Mouse (Mus musculus) heart, embryonic 15.5 days (tissue): ENCODE results near the gene Timm13. TPM values are rescaled to one million over a fixed set of nuclear protein-coding genes. Genes with fewer than 3 reads are reported as not detected.
A peak's percentile ranks its signal among the peaks of the same experiment; 100 is the strongest.

Experiments used
- ATAC-seq: fragments of 200-750 bp; cut with Nextera tagmentation; replicated peaks from 2 replicates; pipeline ENCODE4 v1.8.0; 2017; ENCODE audit warnings: low read depth, moderate TSS enrichment; ENCODE audit not compliant: insufficient number of reproducible peaks, insufficient read depth, low FRiP score
- H3K27ac ChIP-seq: fragments of 300-500 bp; sonication (generic); 2 replicates; pipeline ENCODE4 v1.5.1; 2015; ENCODE audit warnings: mild to moderate bottlenecking, inconsistent platforms
- H3K27me3 ChIP-seq: fragments of 300-500 bp; sonication (generic); 2 replicates; pipeline ENCODE4 v1.6.1; 2015; ENCODE audit warnings: inconsistent platforms
- H3K36me3 ChIP-seq: fragments of 300-500 bp; sonication (generic); 2 replicates; pipeline ENCODE4 v1.6.1; 2015; ENCODE audit warnings: mild to moderate bottlenecking, inconsistent platforms
- H3K4me1 ChIP-seq: fragments of 300-500 bp; sonication (generic); replicated peaks from 2 replicates; pipeline ENCODE4 v1.6.1; 2015; ENCODE audit warnings: inconsistent platforms
- H3K4me2 ChIP-seq: fragments of 300-500 bp; sonication (generic); 2 replicates; pipeline ENCODE4 v1.6.1; 2015; ENCODE audit warnings: inconsistent platforms, mild to moderate bottlenecking, moderate library complexity
- H3K4me3 ChIP-seq: fragments of 300-500 bp; sonication (generic); 2 replicates; pipeline ENCODE4 v1.5.1; 2015; ENCODE audit warnings: mild to moderate bottlenecking, inconsistent platforms
- H3K9ac ChIP-seq: fragments of 300-500 bp; sonication (generic); 2 replicates; pipeline ENCODE4 v1.6.1; 2015; ENCODE audit warnings: mild to moderate bottlenecking, inconsistent platforms
- H3K9me3 ChIP-seq: fragments of 300-500 bp; sonication (generic); replicated peaks from 2 replicates; pipeline ENCODE4 v1.6.1; 2016; ENCODE audit warnings: inconsistent platforms
- WGBS: fragments of 180-500 bp; shearing (Covaris S2); methylation state at CpG from one replicate; pipeline ENCODE4 v1.1.7; 2015; ENCODE audit warnings: mixed read lengths; 5-methylcytosine and 5-hydroxymethylcytosine counted together
- polyA plus RNA-seq: library from polyadenylated mRNA; unstranded; fragments of >200 nt; fragmentation: Nextera tagmentation; extraction: Ambion mirVana; gene quantifications from 2 replicates; pipeline ENCODE4 v1.2.1, GENCODE M21; 2015

Gene Timm13
- polyA plus RNA-seq, 1 experiment from 2014 or later, result 299 TPM

- Histone ChIP-seq H3K36me3 (peaks cover 37% of the 10 kb centered on the region), H3K9ac (peak overlapping the region; percentile 38; the same call in 1 of the 2 replicates), H3K27ac (peak overlapping the region; percentile 65), H3K4me3 (peak overlapping the region; percentile 98), H3K4me2 (peak overlapping the region; percentile 96), H3K4me1 (peaks cover 31% of the 10 kb centered on the region), H3K27me3 (0 out of 2 replicates have a peak, but pooled peaks cover 5% of the 10 kb centered on the region), H3K9me3 (no peaks in the 10 kb centered on the region)
- 87% methylated on average over 19 of the region's 19 CpGs for WGBS
- ATAC-seq, result no peak
Observed at GRCm38 (mm10) chr10:80901409-80902272, 872 bp upstream of the Timm13 start.

- Histone ChIP-seq H3K27me3 (0 out of 2 replicates have a peak, but pooled peaks cover 5% of the 10 kb centered on the region), H3K9ac (peak overlapping the region; percentile 95), H3K4me1 (peaks cover 31% of the 10 kb centered on the region), H3K4me2 (peak overlapping the region; percentile 96), H3K4me3 (peak overlapping the region; percentile 98), H3K27ac (peak overlapping the region; percentile 89; the same call in 1 of the 2 replicates), H3K9me3 (no peaks in the 10 kb centered on the region), H3K36me3 (peaks cover 24% of the 10 kb centered on the region)
- no peak for ATAC-seq
- WGBS, result 15% methylated on average over 25 of the region's 25 CpGs
Observed at GRCm38 (mm10) chr10:80899591-80900317, 1.0 kb downstream of the Timm13 start.

GRCm38 (mm10) chr10:80899074-80899473, 1.7 kb downstream of the Timm13 start:
- Histone ChIP-seq H3K4me3 (no peak overlapping the region), H3K9me3 (no peaks in the 10 kb centered on the region), H3K27ac (no peak overlapping the region), H3K4me2 (no peak overlapping the region), H3K27me3 (0 out of 2 replicates have a peak, but pooled peaks cover 5% of the 10 kb centered on the region), H3K4me1 (peaks cover 28% of the 10 kb centered on the region), H3K36me3 (peaks cover 20% of the 10 kb centered on the region), H3K9ac (no peak overlapping the region)
- WGBS, result 87% methylated on average over 8 of the region's 8 CpGs
- ATAC-seq, result no peak

DNA sequence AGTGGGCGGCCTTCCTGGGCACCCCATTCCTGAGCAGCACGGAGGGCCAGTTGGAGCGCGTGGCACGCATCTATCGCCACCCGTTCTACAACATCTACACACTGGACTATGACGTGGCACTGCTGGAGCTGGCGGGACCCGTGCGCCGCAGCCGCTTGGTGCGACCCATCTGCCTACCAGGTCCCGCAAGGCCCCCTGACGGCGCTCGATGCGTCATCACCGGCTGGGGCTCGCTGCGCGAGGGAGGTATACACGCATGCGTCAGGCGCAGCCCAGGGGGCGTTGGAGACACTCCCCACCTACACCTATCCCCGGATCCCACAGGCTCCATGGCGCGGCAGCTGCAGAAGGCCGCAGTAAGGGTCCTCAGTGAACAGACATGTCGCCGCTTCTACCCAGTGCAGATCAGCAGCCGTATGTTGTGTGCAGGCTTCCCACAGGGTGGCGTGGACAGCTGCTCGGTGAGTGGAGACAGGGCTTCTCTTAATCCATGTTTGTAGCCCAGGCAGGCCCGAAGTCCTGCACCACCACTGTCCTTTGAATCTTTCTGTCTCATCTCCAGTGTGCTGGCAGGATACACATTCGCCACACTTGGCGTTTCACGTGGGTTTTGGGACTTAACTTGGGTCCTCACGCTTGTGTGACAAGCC, 2.8 kb downstream of the Timm13 start:
- H3K27ac ChIP-seq, result no peak overlapping the region
- WGBS, result 29% methylated on average over 41 of the region's 41 CpGs
- H3K9ac ChIP-seq, result peak overlapping the region; percentile 29
- no peak for ATAC-seq
- 0 out of 2 replicates have a peak, but pooled peaks cover 5% of the 10 kb centered on the region for H3K27me3 ChIP-seq
- peaks cover 26% of the 10 kb centered on the region for H3K4me1 ChIP-seq
- H3K4me2 ChIP-seq, result peak overlapping the region; percentile 45
- H3K36me3 ChIP-seq, result peaks cover 12% of the 10 kb centered on the region
- H3K4me3 ChIP-seq, result peak overlapping the region; percentile 13; the same call in 1 of the 2 replicates
- no peaks in the 10 kb centered on the region for H3K9me3 ChIP-seq

DNA sequence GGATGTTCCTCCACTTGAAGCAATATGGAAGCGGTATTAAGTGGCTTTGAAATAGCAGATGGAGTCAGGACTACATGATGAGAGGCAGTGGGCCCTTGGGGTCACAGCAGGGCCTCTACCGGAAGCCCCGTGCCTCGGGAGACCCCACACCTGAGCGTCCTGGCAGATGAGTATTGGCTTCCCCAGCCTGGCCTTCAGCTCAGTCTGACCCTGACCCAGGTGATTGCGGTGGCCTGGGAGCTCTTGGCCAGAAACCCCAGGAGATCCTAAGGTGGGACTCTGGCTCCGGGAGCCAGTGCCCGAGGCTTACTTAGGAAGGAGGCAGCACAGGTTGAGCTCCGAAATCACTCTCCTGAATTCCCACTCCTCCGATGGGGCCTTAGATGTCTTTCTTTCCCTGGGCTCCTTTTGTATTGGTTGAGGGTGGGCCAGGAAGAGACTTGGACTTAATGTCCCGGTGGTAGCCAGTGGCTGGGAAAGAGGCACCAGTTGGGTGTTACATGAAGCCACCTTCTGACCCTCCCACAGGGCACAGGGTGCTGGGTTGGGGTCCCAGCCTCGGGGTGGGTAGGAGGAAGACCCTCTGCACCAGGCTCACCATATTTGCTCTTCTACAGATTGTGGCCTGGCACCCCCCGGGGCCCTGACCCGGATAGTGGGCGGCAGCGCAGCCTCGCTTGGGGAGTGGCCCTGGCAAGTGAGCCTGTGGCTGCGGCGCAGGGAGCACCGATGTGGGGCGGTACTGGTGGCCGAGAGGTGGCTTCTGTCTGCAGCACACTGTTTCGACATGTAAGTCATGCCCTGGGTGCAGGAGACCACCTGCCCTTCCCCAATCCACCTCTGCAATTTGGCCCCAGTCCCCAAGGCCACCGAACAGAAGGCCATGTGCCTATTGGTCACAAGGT, 3.9 kb downstream of the Timm13 start:
- H3K36me3 ChIP-seq, result peaks cover under 1% of the 10 kb centered on the region; the same call in 1 of the 2 replicates
- no peak overlapping the region for H3K27ac ChIP-seq
- no peak overlapping the region for H3K4me2 ChIP-seq
- H3K4me3 ChIP-seq, result no peak overlapping the region
- 0 out of 2 replicates have a peak, but pooled peaks cover 5% of the 10 kb centered on the region for H3K27me3 ChIP-seq
- no peak overlapping the region for H3K9ac ChIP-seq
- H3K4me1 ChIP-seq, result peaks cover 26% of the 10 kb centered on the region
- ATAC-seq, result no peak
- H3K9me3 ChIP-seq, result no peaks in the 10 kb centered on the region
- 68% methylated on average over 24 of the region's 24 CpGs for WGBS

DNA sequence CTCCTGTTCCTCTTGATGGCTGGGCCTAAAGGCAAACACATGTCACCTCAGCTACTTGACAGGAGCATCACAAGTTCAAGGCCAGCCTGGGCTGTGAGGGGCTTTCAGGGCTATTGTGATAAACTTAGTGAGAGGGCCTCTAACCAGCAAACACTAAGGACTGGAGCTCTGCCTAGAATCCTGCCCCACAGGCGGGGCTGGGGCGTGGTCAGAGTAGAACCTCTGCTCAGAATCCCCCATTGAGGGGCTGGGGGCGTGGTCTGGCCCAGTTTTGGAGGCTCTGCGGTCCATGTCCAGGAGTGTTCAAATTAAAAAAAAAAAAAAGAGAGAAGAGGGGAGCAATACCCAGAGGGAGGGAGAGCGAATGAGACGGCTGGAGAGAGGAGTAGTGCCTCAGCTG, 5.1 kb downstream of the Timm13 start:
- WGBS, result 88% methylated on average over 6 of the region's 6 CpGs
- H3K9me3 ChIP-seq, result no peaks in the 10 kb centered on the region
- ATAC-seq, result no peak
- no peak overlapping the region for H3K4me3 ChIP-seq
- H3K4me1 ChIP-seq, result peaks cover 22% of the 10 kb centered on the region
- H3K9ac ChIP-seq, result no peak overlapping the region
- H3K4me2 ChIP-seq, result no peak overlapping the region
- H3K27ac ChIP-seq, result no peak overlapping the region
- H3K27me3 ChIP-seq, result 0 out of 2 replicates have a peak, but pooled peaks cover 5% of the 10 kb centered on the region
- H3K36me3 ChIP-seq, result no peaks in the 10 kb centered on the region; the same call in 1 of the 2 replicates

DNA sequence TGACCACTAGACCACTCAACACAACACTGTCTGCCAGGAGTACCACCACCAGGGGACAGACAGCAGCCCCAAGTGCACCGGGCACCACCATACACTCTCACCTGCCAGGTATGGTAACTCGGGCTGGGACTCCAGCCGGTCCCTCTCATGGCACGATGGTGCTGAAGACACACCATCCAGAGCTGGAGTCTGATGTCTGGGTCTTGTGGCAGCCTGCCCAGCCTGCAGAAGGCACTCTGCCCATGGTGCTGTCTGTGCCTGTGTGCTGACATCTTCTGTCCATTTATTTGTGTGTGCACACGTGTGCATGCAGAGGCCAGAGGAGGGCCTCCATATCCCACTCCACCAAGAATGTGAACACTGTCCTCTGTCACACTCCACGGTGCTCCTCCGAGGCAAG, 5.7 kb downstream of the Timm13 start:
- ATAC-seq, result no peak
- no peak overlapping the region for H3K9ac ChIP-seq
- H3K9me3 ChIP-seq, result no peaks in the 10 kb centered on the region
- WGBS, result 80% methylated on average over 7 of the region's 7 CpGs
- H3K4me1 ChIP-seq, result peaks cover 21% of the 10 kb centered on the region
- H3K27ac ChIP-seq, result no peak overlapping the region
- no peaks in the 10 kb centered on the region; the same call in 1 of the 2 replicates for H3K36me3 ChIP-seq
- H3K4me2 ChIP-seq, result no peak overlapping the region
- peaks cover 5% of the 10 kb centered on the region; the same call in 1 of the 2 replicates for H3K27me3 ChIP-seq
- H3K4me3 ChIP-seq, result no peak overlapping the region

DNA sequence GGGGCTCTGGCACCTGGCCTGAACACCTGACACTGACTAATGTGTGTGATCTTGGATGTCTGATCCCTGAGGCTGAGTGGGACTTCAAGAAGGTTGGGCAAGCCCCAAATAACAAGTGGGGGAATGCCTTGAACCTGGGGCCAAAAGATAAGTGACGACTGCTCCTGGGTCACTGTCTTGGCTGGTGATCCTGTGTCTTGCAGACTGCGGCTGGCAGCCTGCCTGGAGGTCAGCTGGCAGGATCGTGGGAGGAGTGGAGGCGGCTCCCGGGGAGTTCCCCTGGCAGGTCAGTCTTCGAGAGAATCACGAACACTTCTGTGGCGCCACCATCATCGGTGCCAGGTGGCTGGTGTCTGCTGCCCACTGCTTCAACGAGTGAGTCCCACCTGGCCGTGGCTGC, 13.6 kb downstream of the Timm13 start:
- WGBS, result 22% methylated on average over 11 of the region's 11 CpGs
- peaks cover 43% of the 10 kb centered on the region for H3K27me3 ChIP-seq

GRCm38 (mm10) chr10:80881301-80881700, 19.5 kb downstream of the Timm13 start:
- WGBS, result 24% methylated on average over 10 of the region's 10 CpGs
- peaks cover 9% of the 10 kb centered on the region for H3K4me1 ChIP-seq
- H3K4me2 ChIP-seq, result no peak overlapping the region
- no peak for ATAC-seq
- H3K27ac ChIP-seq, result no peak overlapping the region
- peaks cover 12% of the 10 kb centered on the region for H3K27me3 ChIP-seq
- H3K36me3 ChIP-seq, result no peaks in the 10 kb centered on the region
- no peak overlapping the region for H3K9ac ChIP-seq
- H3K9me3 ChIP-seq, result no peaks in the 10 kb centered on the region
- H3K4me3 ChIP-seq, result no peak overlapping the region

More for the DNA sequence above, 13.6 kb downstream of the Timm13 start:
- H3K4me1 ChIP-seq, result peaks cover 6% of the 10 kb centered on the region
- H3K9me3 ChIP-seq, result no peaks in the 10 kb centered on the region
- H3K36me3 ChIP-seq, result no peaks in the 10 kb centered on the region
- no peak for ATAC-seq
- no peak overlapping the region for H3K9ac ChIP-seq
- no peak overlapping the region; the same call in 1 of the 2 replicates for H3K4me2 ChIP-seq
- no peak overlapping the region for H3K4me3 ChIP-seq
- no peak overlapping the region for H3K27ac ChIP-seq

DNA sequence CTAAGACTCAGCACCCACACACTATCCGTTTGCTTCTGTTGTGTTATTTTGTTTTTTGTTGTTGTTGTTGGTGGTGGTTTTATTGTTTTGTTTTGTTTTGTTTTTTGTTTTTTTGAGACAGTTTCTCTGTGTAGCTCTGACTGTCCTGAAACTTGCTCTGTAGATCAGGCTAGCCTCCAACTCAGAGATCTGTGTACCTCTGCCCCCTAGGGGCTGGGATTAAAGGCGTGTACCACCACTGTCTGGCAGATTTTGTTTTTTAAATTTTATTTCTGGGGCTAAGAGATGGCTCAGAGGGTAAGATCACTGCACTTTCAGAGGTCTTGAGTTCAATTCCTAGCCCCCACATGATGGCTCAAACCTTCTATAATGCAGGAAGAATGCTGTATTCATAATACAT, 19.9 kb downstream of the Timm13 start:
- 66% methylated on average over 2 of the region's 2 CpGs for WGBS
- no peak for ATAC-seq
- H3K36me3 ChIP-seq, result no peaks in the 10 kb centered on the region
- H3K9me3 ChIP-seq, result no peaks in the 10 kb centered on the region
- no peak overlapping the region for H3K9ac ChIP-seq
- peaks cover 10% of the 10 kb centered on the region for H3K27me3 ChIP-seq
- no peak overlapping the region for H3K4me3 ChIP-seq
- no peak overlapping the region for H3K27ac ChIP-seq
- H3K4me1 ChIP-seq, result peaks cover 12% of the 10 kb centered on the region
- H3K4me2 ChIP-seq, result no peak overlapping the region
